Mouse (Mus musculus): ENCODE data around the gene Setd2. TPM values are rescaled to one million over a fixed set of nuclear protein-coding genes. Genes with fewer than 3 reads are reported as not detected.

Setd2 gene
- polyA plus RNA-seq, 1 experiment from 2014 or later: 55.6 TPM

DNA sequence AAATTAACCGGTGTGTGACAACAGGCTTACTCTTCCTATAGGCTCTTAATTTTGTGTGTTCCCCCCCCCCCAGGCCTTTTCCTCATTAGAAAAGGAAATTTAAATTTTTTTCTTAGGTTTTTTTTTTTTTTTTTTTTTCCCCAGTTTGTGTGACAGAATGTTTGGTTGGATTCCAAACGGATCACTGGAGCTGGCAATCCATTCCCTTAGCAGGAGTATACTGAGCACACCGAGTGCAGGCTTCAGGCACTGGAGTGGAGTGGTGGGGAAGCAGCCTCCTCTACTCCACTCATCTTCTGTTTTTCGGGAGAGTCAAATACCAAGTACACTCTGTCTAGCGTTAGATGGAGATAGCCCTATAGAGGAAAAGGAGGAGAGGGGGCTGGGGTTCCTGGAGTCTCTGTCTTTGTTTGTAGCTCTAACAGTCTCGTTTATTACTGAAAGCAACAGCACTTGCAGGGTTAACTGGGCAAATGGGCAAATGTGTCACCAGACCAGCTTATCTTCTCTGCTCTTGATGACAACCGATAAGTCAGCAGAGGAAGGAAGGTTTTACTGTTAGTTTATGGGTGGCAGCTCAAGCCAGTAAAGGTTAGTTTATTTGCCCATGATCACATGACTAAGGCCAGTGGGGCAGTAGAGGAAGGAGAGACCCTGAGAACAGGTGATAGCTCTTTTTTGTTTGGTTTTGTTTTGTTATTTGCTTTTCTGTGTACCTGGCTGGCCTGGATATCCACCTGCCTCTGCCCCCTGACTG, 128.6 kb downstream of the Setd2 start:
- Histone ChIP-seq H3K9me3 (ENCODE audit: control insufficient read depth, low read length) (no peaks in the 10 kb centered on the region), H3K36me3 (ENCODE audit: control insufficient read depth, insufficient read depth, low read length) (peaks cover 3% of the 10 kb centered on the region; the same call in 1 of the 2 replicates), H3K4me3 (ENCODE audit: low read depth, low read length) (no peak overlapping the region), H3K27me3 (ENCODE audit: control insufficient read depth, insufficient read depth, low read length) (no peaks in the 10 kb centered on the region), H3K27ac (replicated peaks; ENCODE audit: low read depth, low read length) (no peak overlapping the region), H3K4me1 (ENCODE audit: control insufficient read depth, insufficient read depth, low read length) (peaks cover 3% of the 10 kb centered on the region), H3K9ac (ENCODE audit: low read length) (no peak overlapping the region), H3K4me2 (ENCODE audit: low read depth, severe bottlenecking) (no peak overlapping the region)
- WGBS: 73% methylated on average over 7 of the region's 7 CpGs
- no peak for DNase-seq (ENCODE audit: low spot score)
- no peak for ATAC-seq (ENCODE audit: insufficient number of reproducible peaks, low FRiP score, low TSS enrichment, low read depth)

DNA sequence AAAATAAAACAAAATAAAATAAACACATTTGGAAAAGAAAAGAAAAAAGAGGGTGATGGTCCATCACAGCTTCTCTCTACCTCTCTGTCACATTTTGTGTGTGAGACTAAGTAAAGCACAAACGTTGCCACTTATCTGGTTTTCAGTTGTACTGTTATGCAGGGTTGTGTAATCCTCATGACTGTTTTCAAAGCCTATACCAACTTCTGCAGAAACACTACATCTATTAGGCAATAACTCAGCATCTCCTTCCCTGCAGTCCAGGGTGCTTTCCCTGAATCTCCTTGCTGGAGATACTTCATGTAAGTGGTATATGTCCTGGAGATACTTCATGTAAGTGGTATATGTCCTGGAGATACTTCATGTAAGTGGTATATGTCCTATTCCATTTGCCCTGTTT, 130.4 kb downstream of the Setd2 start:
- Histone ChIP-seq H3K27me3 (ENCODE audit: control insufficient read depth, insufficient read depth, low read length) (no peaks in the 10 kb centered on the region), H3K4me3 (ENCODE audit: low read depth, low read length) (no peak overlapping the region), H3K9ac (ENCODE audit: low read length) (no peak overlapping the region), H3K27ac (replicated peaks; ENCODE audit: low read depth, low read length) (no peak overlapping the region), H3K4me1 (ENCODE audit: control insufficient read depth, insufficient read depth, low read length) (peaks cover 5% of the 10 kb centered on the region), H3K9me3 (ENCODE audit: control insufficient read depth, low read length) (no peaks in the 10 kb centered on the region), H3K4me2 (ENCODE audit: low read depth, severe bottlenecking) (no peak overlapping the region), H3K36me3 (ENCODE audit: control insufficient read depth, insufficient read depth, low read length) (peaks cover 3% of the 10 kb centered on the region; the same call in 1 of the 2 replicates)
- ATAC-seq (ENCODE audit: insufficient number of reproducible peaks, low FRiP score, low TSS enrichment, low read depth): no peak
- DNase-seq (ENCODE audit: low spot score): no peak
- 86% methylated on average over 1 of the region's 1 CpGs for WGBS

DNA sequence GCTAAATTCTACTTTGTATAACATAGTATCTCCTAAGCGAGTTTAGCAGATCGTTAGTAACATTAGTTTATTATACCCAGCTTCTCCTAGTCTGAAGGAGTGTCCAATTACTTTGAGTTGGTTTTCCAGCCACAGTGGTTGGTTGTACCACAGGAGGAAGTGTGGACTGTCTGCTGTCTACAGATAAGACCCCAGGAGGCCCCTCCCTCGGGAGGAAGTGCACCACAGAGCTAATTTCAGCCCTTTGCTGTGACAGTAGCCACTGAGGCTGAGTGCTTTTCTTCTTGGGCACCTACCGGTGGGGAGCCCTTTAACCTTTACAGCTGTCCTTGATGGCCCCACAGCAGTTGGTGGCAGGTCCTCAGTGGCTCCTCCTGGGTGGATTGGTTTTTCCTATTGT, 133.5 kb downstream of the Setd2 start:
- no peak for ATAC-seq (ENCODE audit: insufficient number of reproducible peaks, low FRiP score, low TSS enrichment, low read depth)
- DNase-seq (ENCODE audit: low spot score): no peak
- H3K4me3 ChIP-seq (ENCODE audit: low read depth, low read length): no peak overlapping the region

DNA sequence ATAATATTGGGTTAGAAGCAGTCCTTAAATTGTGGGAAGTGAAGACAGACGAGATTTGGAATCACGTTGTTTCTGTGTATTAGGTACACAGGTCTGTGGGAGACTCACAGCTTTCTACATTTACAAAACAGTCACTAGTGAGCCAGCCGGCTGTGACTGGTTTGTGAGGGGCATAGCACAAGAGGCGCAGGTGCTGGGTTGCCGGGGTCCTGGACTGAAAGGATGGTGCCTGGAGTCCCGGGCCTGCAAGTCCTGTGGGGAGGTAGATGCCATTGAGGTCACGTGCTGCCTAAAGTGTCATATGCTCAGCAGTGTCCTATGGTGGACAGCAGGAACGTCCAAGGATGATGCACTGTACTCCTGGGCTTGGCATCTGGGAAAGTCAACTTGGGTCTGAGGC, 134.0 kb downstream of the Setd2 start:
- Histone ChIP-seq H3K4me2 (ENCODE audit: low read depth, severe bottlenecking) (no peak overlapping the region), H3K27ac (replicated peaks; ENCODE audit: low read depth, low read length) (no peak overlapping the region), H3K9ac (ENCODE audit: low read length) (no peak overlapping the region), H3K27me3 (ENCODE audit: control insufficient read depth, insufficient read depth, low read length) (no peaks in the 10 kb centered on the region), H3K4me1 (ENCODE audit: control insufficient read depth, insufficient read depth, low read length) (peaks cover 5% of the 10 kb centered on the region), H3K9me3 (ENCODE audit: control insufficient read depth, low read length) (no peaks in the 10 kb centered on the region), H3K36me3 (ENCODE audit: control insufficient read depth, insufficient read depth, low read length) (no peaks in the 10 kb centered on the region), H3K4me3 (ENCODE audit: low read depth, low read length) (no peak overlapping the region)
- WGBS: 44% methylated on average over 8 of the region's 8 CpGs
- DNase-seq (ENCODE audit: low spot score) (no peak), ATAC-seq (ENCODE audit: insufficient number of reproducible peaks, low FRiP score, low TSS enrichment, low read depth) (no peak)

More for the DNA sequence above, 133.5 kb downstream of the Setd2 start:
- H3K4me2 ChIP-seq (ENCODE audit: low read depth, severe bottlenecking): no peak overlapping the region
- no peaks in the 10 kb centered on the region for H3K9me3 ChIP-seq (ENCODE audit: control insufficient read depth, low read length)
- H3K4me1 ChIP-seq (ENCODE audit: control insufficient read depth, insufficient read depth, low read length): peaks cover 5% of the 10 kb centered on the region
- H3K27ac ChIP-seq (replicated peaks; ENCODE audit: low read depth, low read length): no peak overlapping the region
- no peaks in the 10 kb centered on the region for H3K36me3 ChIP-seq (ENCODE audit: control insufficient read depth, insufficient read depth, low read length)
- no peaks in the 10 kb centered on the region for H3K27me3 ChIP-seq (ENCODE audit: control insufficient read depth, insufficient read depth, low read length)
- H3K9ac ChIP-seq (ENCODE audit: low read length): no peak overlapping the region
- WGBS: 13% methylated on average over 4 of the region's 4 CpGs

DNA sequence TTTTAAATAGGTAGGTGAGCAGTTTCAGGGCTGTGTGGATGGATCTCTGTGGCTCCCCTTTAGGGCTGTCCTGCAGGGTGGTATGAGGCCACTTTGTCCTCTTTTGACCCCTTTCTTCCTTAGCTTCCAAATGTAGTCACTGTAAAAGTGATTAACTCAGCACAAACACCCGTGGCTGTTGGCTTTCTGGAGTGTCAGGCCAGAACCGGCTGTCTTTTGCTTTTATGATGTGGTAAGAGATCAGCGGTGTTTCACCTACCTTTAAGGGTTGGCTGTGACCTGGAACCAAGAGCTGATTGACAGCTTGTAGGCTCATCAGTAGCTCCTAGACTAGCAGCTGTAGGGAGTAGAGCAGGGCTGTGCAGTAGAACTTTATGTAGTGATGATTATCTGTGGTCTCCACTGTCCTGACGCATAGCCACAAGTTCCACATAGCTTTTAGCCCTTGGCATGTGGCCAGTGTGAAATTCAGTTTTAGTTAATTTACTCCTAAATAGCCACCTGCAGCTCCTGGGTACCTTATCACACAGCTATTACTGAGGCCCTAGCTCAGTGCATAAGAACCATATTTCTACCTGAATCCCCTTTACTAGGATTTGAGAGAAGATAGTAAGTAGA, 134.9 kb downstream of the Setd2 start:
- Histone ChIP-seq H3K27me3 (ENCODE audit: control insufficient read depth, insufficient read depth, low read length) (no peaks in the 10 kb centered on the region), H3K9me3 (ENCODE audit: control insufficient read depth, low read length) (no peaks in the 10 kb centered on the region), H3K4me3 (ENCODE audit: low read depth, low read length) (no peak overlapping the region), H3K27ac (replicated peaks; ENCODE audit: low read depth, low read length) (no peak overlapping the region), H3K4me1 (ENCODE audit: control insufficient read depth, insufficient read depth, low read length) (peaks cover 5% of the 10 kb centered on the region), H3K9ac (ENCODE audit: low read length) (no peak overlapping the region), H3K4me2 (ENCODE audit: low read depth, severe bottlenecking) (no peak overlapping the region), H3K36me3 (ENCODE audit: control insufficient read depth, insufficient read depth, low read length) (no peaks in the 10 kb centered on the region)
- DNase-seq (ENCODE audit: low spot score) (no peak), ATAC-seq (ENCODE audit: insufficient number of reproducible peaks, low FRiP score, low TSS enrichment, low read depth) (no peak)
- 62% methylated on average over 4 of the region's 4 CpGs for WGBS

Small RNAs within 50 kb of the gene (microRNA-seq; reads per million reads assigned to microRNA genes)
- gene Mir8107: not detected

Other genes starting within 250 kb of the Setd2 start
- 41.5 and 44.7 TPM in 2 replicates for gene Elp6, start 227.4 kb upstream of the Setd2 start, polyA plus RNA-seq (2014; fragmentation: Nextera tagmentation; extraction: Ambion mirVana)
- gene Scap, start 199.3 kb upstream of the Setd2 start, polyA plus RNA-seq (2014; fragmentation: Nextera tagmentation; extraction: Ambion mirVana): 22.1 and 23.9 TPM in 2 replicates
- 16.6 and 18.6 TPM in 2 replicates for gene Ptpn23, start 124.4 kb upstream of the Setd2 start, polyA plus RNA-seq (2014; fragmentation: Nextera tagmentation; extraction: Ambion mirVana)
- 0.47 and 0.48 TPM in 2 replicates for gene Ngp, start 112.8 kb upstream of the Setd2 start, polyA plus RNA-seq (2014; fragmentation: Nextera tagmentation; extraction: Ambion mirVana)
- 9.2 and 9.4 TPM in 2 replicates for gene Klhl18, start 55.9 kb upstream of the Setd2 start, polyA plus RNA-seq (2014; fragmentation: Nextera tagmentation; extraction: Ambion mirVana)
- gene Kif9, start 55.6 kb upstream of the Setd2 start, polyA plus RNA-seq (2014; fragmentation: Nextera tagmentation; extraction: Ambion mirVana): 0.35 and 0.57 TPM in 2 replicates
- gene Nradd, start 91.9 kb downstream of the Setd2 start, polyA plus RNA-seq (2014; fragmentation: Nextera tagmentation; extraction: Ambion mirVana): 28.3 and 36.5 TPM in 2 replicates
- 0.35 and 0.53 TPM in 2 replicates for gene Nbeal2, start 121.6 kb downstream of the Setd2 start, polyA plus RNA-seq (2014; fragmentation: Nextera tagmentation; extraction: Ambion mirVana)
- gene Ccdc12, start 123.9 kb downstream of the Setd2 start, polyA plus RNA-seq (2014; fragmentation: Nextera tagmentation; extraction: Ambion mirVana): 147 and 150 TPM in 2 replicates
- gene Myl3, start 209.3 kb downstream of the Setd2 start, polyA plus RNA-seq (2014; fragmentation: Nextera tagmentation; extraction: Ambion mirVana): 0.26 and 1.8 TPM in 2 replicates
- gene Pth1r, start 214.5 kb downstream of the Setd2 start, polyA plus RNA-seq (2014; fragmentation: Nextera tagmentation; extraction: Ambion mirVana): 30.1 and 37.3 TPM in 2 replicates